Mouse (Mus musculus) midbrain, embryonic 12.5 days (tissue): Measurements from ENCODE around the gene Srgap3. TPM values are rescaled to one million over a fixed set of nuclear protein-coding genes. Genes with fewer than 3 reads are reported as not detected.
A peak's percentile ranks its signal among the peaks of the same experiment; 100 is the strongest.

ENCODE experiments used
- ATAC-seq: fragments of 200-750 bp; cut with Nextera tagmentation; 2 replicates; pipeline ENCODE4 v1.8.0; 2017; ENCODE audit warnings: low read depth, moderate TSS enrichment, moderate library complexity; ENCODE audit not compliant: low FRiP score
- H3K27ac ChIP-seq: fragments of 300-500 bp; sonication (generic); replicated peaks from 2 replicates; pipeline ENCODE4 v1.5.1; 2016; ENCODE audit warnings: mild to moderate bottlenecking
- H3K27me3 ChIP-seq: fragments of 300-500 bp; sonication (generic); 2 replicates; pipeline ENCODE4 v1.6.1; 2016; ENCODE audit warnings: mild to moderate bottlenecking
- H3K36me3 ChIP-seq: fragments of 300-500 bp; sonication (generic); 2 replicates; pipeline ENCODE4 v1.6.1; 2016
- H3K4me1 ChIP-seq: fragments of 300-500 bp; sonication (generic); 2 replicates; pipeline ENCODE4 v1.6.1; 2016
- H3K4me2 ChIP-seq: fragments of 300-500 bp; sonication (generic); replicated peaks from 2 replicates; pipeline ENCODE4 v1.6.1; 2016; ENCODE audit warnings: mild to moderate bottlenecking, moderate library complexity
- H3K4me3 ChIP-seq: fragments of 300-500 bp; sonication (generic); 2 replicates; pipeline ENCODE4 v1.5.1; 2016; ENCODE audit warnings: mild to moderate bottlenecking
- H3K9ac ChIP-seq: fragments of 300-500 bp; sonication (generic); replicated peaks from 2 replicates; pipeline ENCODE4 v1.6.1; 2016; ENCODE audit warnings: mild to moderate bottlenecking, moderate library complexity
- H3K9me3 ChIP-seq: fragments of 300-500 bp; sonication (generic); 2 replicates; pipeline ENCODE4 v1.6.1; 2016; ENCODE audit warnings: mild to moderate bottlenecking
- WGBS: fragments of 180-500 bp; shearing (Covaris S2); methylation state at CpG from one replicate; pipeline ENCODE4 v1.1.7; 2016; 5-methylcytosine and 5-hydroxymethylcytosine counted together
- polyA plus RNA-seq: library from polyadenylated mRNA; unstranded; fragments of >200 nt; fragmentation: Nextera tagmentation; extraction: Ambion mirVana; gene quantifications from 2 replicates; pipeline ENCODE4 v1.2.1, GENCODE M21; 2016

Srgap3 gene
- polyA plus RNA-seq, 1 experiment from 2014 or later = 60.5 TPM

DNA sequence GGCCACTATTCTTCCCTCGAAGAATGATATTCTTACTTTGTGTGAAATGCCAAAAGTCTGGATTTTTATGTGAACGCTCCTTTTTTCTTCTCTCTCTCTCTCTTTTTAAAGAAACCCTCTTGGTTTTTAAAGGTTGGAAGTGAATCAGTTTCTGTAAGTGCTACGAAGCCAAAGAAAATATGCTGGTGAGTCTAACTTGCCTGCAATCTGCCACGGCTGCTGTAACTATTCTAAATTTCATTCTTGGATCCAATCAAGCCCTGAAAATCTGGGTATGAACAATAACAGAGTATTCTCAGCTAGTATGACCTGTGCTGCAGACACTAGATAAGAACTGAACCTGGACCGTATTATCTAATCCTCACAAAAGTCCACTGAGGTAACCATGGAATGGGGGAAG, 21.1 kb downstream of the Srgap3 start:
- no peak overlapping the region for H3K4me3 ChIP-seq
- no peaks in the 10 kb centered on the region for H3K27me3 ChIP-seq
- H3K4me1 ChIP-seq = peaks cover 84% of the 10 kb centered on the region
- H3K4me2 ChIP-seq = no peak overlapping the region
- no peak overlapping the region for H3K9ac ChIP-seq
- H3K9me3 ChIP-seq = no peaks in the 10 kb centered on the region
- no peak for ATAC-seq
- WGBS = 86% methylated on average over 5 of the region's 5 CpGs
- peaks cover 25% of the 10 kb centered on the region for H3K36me3 ChIP-seq
- peak overlapping the region; percentile 4; the same call in 1 of the 2 replicates for H3K27ac ChIP-seq

- H3K4me1 ChIP-seq = peaks cover 84% of the 10 kb centered on the region
- peaks cover 32% of the 10 kb centered on the region for H3K36me3 ChIP-seq
Observed at GRCm38 (mm10) chr6:112925234-112925975, 21.7 kb downstream of the Srgap3 start.

GRCm38 (mm10) chr6:112924606-112925141, 22.4 kb downstream of the Srgap3 start:
- no peak for ATAC-seq
- H3K4me1 ChIP-seq = peaks cover 77% of the 10 kb centered on the region
- H3K36me3 ChIP-seq = peaks cover 35% of the 10 kb centered on the region
- H3K9ac ChIP-seq = no peak overlapping the region
- no peak overlapping the region for H3K4me3 ChIP-seq
- 0 out of 2 replicates have a peak overlapping the region, but pooled peaks have one; percentile 4 for H3K27ac ChIP-seq
- H3K4me2 ChIP-seq = no peak overlapping the region
- H3K9me3 ChIP-seq = no peaks in the 10 kb centered on the region
- 85% methylated on average over 13 of the region's 13 CpGs for WGBS
- no peaks in the 10 kb centered on the region for H3K27me3 ChIP-seq

More at GRCm38 (mm10) chr6:112925234-112925975, 21.7 kb downstream of the Srgap3 start:
- Histone ChIP-seq H3K4me3 (no peak overlapping the region), H3K4me2 (no peak overlapping the region), H3K9ac (no peak overlapping the region), H3K27me3 (no peaks in the 10 kb centered on the region), H3K27ac (peak overlapping the region; percentile 4; the same call in 1 of the 2 replicates), H3K9me3 (no peaks in the 10 kb centered on the region)
- no peak for ATAC-seq
- WGBS = 64% methylated on average over 11 of the region's 11 CpGs

DNA sequence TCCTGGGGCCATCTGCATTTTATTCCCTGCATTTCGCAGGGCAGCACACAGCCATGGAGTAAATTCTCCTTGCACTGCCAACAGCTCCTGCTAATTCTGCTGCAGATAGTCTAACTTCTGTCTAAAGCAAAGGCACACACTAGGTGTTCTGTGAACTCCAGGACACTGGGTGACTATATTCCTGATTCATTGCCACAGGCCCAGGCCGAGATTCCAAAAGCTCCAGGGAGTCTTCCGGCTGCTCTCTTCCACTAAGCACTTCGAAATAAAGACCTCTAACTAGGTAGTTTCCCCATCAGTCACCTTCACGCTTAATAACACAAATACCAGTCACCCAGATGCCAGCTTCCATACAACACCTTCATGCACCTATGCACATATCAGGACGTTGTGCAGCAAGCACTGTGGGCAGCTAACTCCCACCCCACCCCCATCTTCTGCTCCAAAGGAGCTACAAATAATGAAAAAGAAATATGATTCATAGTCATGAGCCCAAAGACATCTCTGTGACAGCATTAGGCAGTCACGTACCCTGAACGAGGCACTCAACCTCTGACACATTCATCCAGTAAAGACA, 26.4 kb downstream of the Srgap3 start:
- Histone ChIP-seq H3K4me1 (peaks cover 50% of the 10 kb centered on the region), H3K27ac (no peak overlapping the region), H3K4me2 (no peak overlapping the region), H3K4me3 (no peak overlapping the region), H3K27me3 (no peaks in the 10 kb centered on the region), H3K9me3 (no peaks in the 10 kb centered on the region), H3K36me3 (peaks cover 63% of the 10 kb centered on the region), H3K9ac (no peak overlapping the region)
- no peak for ATAC-seq
- 84% methylated on average over 8 of the region's 8 CpGs for WGBS

GRCm38 (mm10) chr6:112917717-112918116, 29.3 kb downstream of the Srgap3 start:
- H3K4me1 ChIP-seq = peaks cover 35% of the 10 kb centered on the region
- WGBS = 81% methylated on average over 8 of the region's 8 CpGs
- no peak for ATAC-seq
- no peak overlapping the region for H3K27ac ChIP-seq
- peaks cover 64% of the 10 kb centered on the region for H3K36me3 ChIP-seq
- H3K9ac ChIP-seq = no peak overlapping the region
- H3K9me3 ChIP-seq = no peaks in the 10 kb centered on the region
- H3K27me3 ChIP-seq = no peaks in the 10 kb centered on the region
- H3K4me3 ChIP-seq = no peak overlapping the region
- H3K4me2 ChIP-seq = no peak overlapping the region

DNA sequence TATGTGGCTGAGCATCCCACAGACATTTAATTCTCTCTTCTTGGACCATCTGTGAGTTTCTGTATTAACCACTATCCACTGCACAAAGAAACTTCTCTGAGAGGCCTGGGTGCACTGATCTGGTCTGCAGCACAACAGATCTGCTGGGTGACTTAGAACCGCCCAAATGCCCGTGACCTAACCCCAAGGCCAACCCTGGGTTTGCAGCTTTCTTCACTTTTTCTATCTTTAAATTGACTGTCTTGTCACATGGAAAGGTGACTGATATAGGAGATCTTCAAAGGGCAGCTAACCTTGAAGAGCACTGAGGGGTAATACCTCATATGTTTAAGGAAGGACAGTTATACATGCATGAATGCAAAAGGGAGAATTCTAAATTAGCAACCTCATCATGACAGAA, 30.8 kb downstream of the Srgap3 start:
- Histone ChIP-seq H3K9ac (no peak overlapping the region), H3K4me1 (peaks cover 30% of the 10 kb centered on the region), H3K27ac (no peak overlapping the region), H3K27me3 (no peaks in the 10 kb centered on the region), H3K4me2 (no peak overlapping the region), H3K4me3 (no peak overlapping the region), H3K36me3 (peaks cover 62% of the 10 kb centered on the region), H3K9me3 (no peaks in the 10 kb centered on the region)
- no peak for ATAC-seq
- WGBS = 86% methylated on average over 2 of the region's 2 CpGs

DNA sequence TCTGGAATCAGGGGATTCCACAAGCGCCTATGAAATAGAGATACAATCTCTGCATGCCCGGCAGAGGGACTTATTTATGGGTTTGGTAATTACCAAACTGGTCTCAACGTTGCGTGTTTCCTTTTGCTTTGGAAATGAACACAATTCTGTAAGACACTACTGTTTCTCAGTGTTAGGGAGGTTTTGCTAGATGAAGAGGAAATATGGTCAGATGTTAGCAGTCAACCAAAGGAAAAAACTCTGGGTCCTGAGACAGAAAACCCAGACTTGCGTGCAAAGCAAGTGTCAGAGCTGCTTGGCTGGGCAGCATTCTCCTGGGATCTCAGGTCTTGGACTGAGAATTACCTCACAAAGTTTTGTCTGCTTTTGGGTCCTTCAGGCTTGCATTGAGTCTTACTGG, 34.5 kb downstream of the Srgap3 start:
- H3K4me2 ChIP-seq = no peak overlapping the region
- no peaks in the 10 kb centered on the region for H3K9me3 ChIP-seq
- H3K4me3 ChIP-seq = no peak overlapping the region
- 93% methylated on average over 5 of the region's 5 CpGs for WGBS
- no peak for ATAC-seq
- peaks cover 39% of the 10 kb centered on the region for H3K36me3 ChIP-seq
- no peak overlapping the region for H3K9ac ChIP-seq
- H3K27ac ChIP-seq = no peak overlapping the region
- H3K27me3 ChIP-seq = no peaks in the 10 kb centered on the region
- peaks cover 27% of the 10 kb centered on the region for H3K4me1 ChIP-seq

- peaks cover 35% of the 10 kb centered on the region for H3K36me3 ChIP-seq
- WGBS = 87% methylated on average over 2 of the region's 2 CpGs
Observed at GRCm38 (mm10) chr6:112909711-112910110, 37.4 kb downstream of the Srgap3 start.

DNA sequence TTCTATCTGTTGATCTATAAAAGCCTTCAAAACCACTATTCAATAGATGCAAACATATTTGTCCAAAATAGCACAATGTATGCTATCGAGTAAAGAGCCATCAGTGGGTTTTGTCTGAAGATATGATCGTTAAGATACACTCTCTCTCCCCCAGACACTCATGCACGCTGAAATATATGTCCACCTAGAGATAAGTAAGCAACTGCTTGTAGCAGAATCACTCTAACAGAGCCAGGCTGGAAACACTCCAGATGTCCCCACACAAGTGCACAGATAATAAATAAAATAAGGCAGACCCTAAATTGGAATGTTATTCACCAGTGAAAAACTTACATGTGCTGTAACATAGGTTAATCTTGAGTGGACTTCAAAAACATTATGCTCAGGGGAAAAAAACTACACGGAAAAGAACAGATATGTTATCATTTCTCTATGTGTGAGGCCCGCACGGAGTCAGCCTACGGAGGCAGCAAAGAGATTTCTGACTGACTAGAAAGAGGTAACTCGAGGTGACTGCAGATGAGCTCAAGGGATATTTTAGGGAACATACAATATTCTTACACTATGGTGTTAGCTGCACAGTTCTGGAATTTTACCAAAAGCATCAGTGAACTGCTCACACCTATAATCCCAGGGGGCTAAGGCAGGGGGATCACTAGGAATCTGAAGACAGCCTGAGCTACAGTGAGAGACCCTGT, 39.0 kb downstream of the Srgap3 start:
- no peak for ATAC-seq
- Histone ChIP-seq H3K9ac (no peak overlapping the region), H3K9me3 (no peaks in the 10 kb centered on the region), H3K27me3 (no peaks in the 10 kb centered on the region), H3K27ac (no peak overlapping the region), H3K36me3 (peaks cover 24% of the 10 kb centered on the region; the same call in 1 of the 2 replicates), H3K4me1 (peaks cover 37% of the 10 kb centered on the region), H3K4me3 (no peak overlapping the region), H3K4me2 (no peak overlapping the region)
- whole genome bisulfite sequencing = 89% methylated on average over 8 of the region's 8 CpGs

More at GRCm38 (mm10) chr6:112909711-112910110, 37.4 kb downstream of the Srgap3 start:
- no peak for ATAC-seq
- H3K4me1 ChIP-seq = peaks cover 20% of the 10 kb centered on the region
- H3K27ac ChIP-seq = no peak overlapping the region
- no peak overlapping the region for H3K4me3 ChIP-seq
- no peaks in the 10 kb centered on the region for H3K9me3 ChIP-seq
- no peak overlapping the region for H3K4me2 ChIP-seq
- H3K9ac ChIP-seq = no peak overlapping the region
- H3K27me3 ChIP-seq = no peaks in the 10 kb centered on the region

GRCm38 (mm10) chr6:112903796-112904195, 43.3 kb downstream of the Srgap3 start:
- peaks cover 20% of the 10 kb centered on the region; the same call in 1 of the 2 replicates for H3K36me3 ChIP-seq
- 82% methylated on average over 5 of the region's 5 CpGs for WGBS
- peak overlapping the region; percentile 97 for H3K27ac ChIP-seq
- no peaks in the 10 kb centered on the region for H3K9me3 ChIP-seq
- peaks cover 62% of the 10 kb centered on the region for H3K4me1 ChIP-seq
- no peak overlapping the region for H3K9ac ChIP-seq
- peak overlapping the region; percentile 39 for H3K4me2 ChIP-seq
- peak; percentile 0; the same call in 1 of the 2 replicates for ATAC-seq
- H3K27me3 ChIP-seq = no peaks in the 10 kb centered on the region
- peak overlapping the region; percentile 14 for H3K4me3 ChIP-seq

DNA sequence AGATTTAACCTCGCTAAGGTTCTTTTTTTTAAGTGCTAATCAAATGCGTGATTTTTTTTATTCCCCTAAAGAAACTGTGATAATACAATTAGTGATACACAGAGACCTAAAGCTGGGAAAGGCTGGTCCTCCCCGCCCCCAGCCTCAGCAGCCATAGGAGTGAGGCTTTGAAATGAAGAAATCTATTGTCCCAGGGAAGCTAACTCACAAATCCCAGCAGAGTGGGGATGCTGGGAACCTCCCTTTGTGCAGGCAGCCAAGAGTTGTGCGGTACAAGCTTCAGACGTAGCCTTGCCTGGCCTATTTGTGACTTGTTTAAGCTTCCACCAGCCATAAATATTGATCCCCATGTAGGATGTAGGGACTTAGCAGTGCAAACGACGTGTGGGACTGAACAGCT, 43.8 kb downstream of the Srgap3 start:
- Histone ChIP-seq H3K27me3 (no peaks in the 10 kb centered on the region), H3K4me3 (peak overlapping the region; percentile 14; the same call in 1 of the 2 replicates), H3K9ac (no peak overlapping the region), H3K27ac (peak overlapping the region; percentile 97), H3K4me2 (peak overlapping the region; percentile 39), H3K36me3 (peaks cover 20% of the 10 kb centered on the region; the same call in 1 of the 2 replicates), H3K9me3 (no peaks in the 10 kb centered on the region), H3K4me1 (peaks cover 66% of the 10 kb centered on the region)
- 6% methylated on average over 7 of the region's 7 CpGs for WGBS
- ATAC-seq = peak; percentile 88
